ENCODE assay signal across 16 mouse cellular contexts in genomic region chr19:57109620-57110019, GRCm38 (mm10).
A peak's percentile ranks its signal among the peaks of the same experiment; 100 is the strongest.
DNase-seq lines count a peak whose midpoint lies in the region; ATAC-seq lines count a peak whose summit lies in the region.
"Had no signal": no experiment of that assay in that cellular context is flagged by ENCODE, and none has a peak within 500 bp of the region (broad histone marks: within the 10 kb centered on the region; RNA-seq: fewer than 3 reads in every experiment).

No protein-coding gene starts in this region.

- no peaks in the 10 kb centered on the region for H3K27me3 ChIP-seq in embryonic facial prominence, embryonic 14.5 days (replicated peaks; ENCODE audit: control insufficient read depth, insufficient read depth, low read length)
- H3K27me3 ChIP-seq in embryonic facial prominence, embryonic 10.5 days (replicated peaks; ENCODE audit: low read depth, poor library complexity, severe bottlenecking) = no peaks in the 10 kb centered on the region
- H3K27me3 ChIP-seq in kidney, embryonic 15.5 days = no peaks in the 10 kb centered on the region
- H3K27me3 ChIP-seq: liver, embryonic 12.5 days had no signal

- H3K4me1 ChIP-seq in embryonic facial prominence, embryonic 14.5 days (ENCODE audit: control insufficient read depth, insufficient read depth, low read length) = peaks cover 23% of the 10 kb centered on the region
- H3K4me1 ChIP-seq in embryonic facial prominence, embryonic 10.5 days = peaks cover 58% of the 10 kb centered on the region
- H3K4me1 ChIP-seq in kidney, embryonic 15.5 days = peaks cover 54% of the 10 kb centered on the region
- H3K4me1 ChIP-seq in brown adipose tissue, adult 24 weeks (ENCODE audit: control insufficient read depth, insufficient read depth, insufficient read length, low read length) = peaks cover 36% of the 10 kb centered on the region

- DNase-seq in embryonic facial prominence, embryonic 14.5 days (ENCODE audit: low spot score) = peak; percentile 62
- DNase-seq in embryonic facial prominence, embryonic 10.5 days (ENCODE audit: low spot score) = no peak
- no peak for DNase-seq in kidney, adult 11 months
- peak; percentile 50 to 52 for DNase-seq in heart, postnatal 14 days
- no peak for DNase-seq in right cerebral cortex, postnatal 14 days
- DNase-seq in ovary, postnatal 36 days (ENCODE audit: low spot score) = no peak
- DNase-seq: adrenal gland, postnatal 36 days; cerebellum, postnatal 25 days; kidney, postnatal 14 days; layer of hippocampus, postnatal 36 days; retina, postnatal 1 day had no signal

- no peak overlapping the region for H3K9ac ChIP-seq in embryonic facial prominence, embryonic 14.5 days (ENCODE audit: low read depth, low read length)
- H3K9ac ChIP-seq in kidney, embryonic 15.5 days = no peak overlapping the region
- H3K9ac ChIP-seq: liver, embryonic 12.5 days had no signal

- H3K36me3 ChIP-seq in embryonic facial prominence, embryonic 14.5 days (ENCODE audit: control insufficient read depth, insufficient read depth, low read length) = no peaks in the 10 kb centered on the region
- H3K36me3 ChIP-seq in embryonic facial prominence, embryonic 10.5 days (replicated peaks) = no peaks in the 10 kb centered on the region; the same call in 1 of the 2 replicates
- H3K36me3 ChIP-seq in kidney, embryonic 15.5 days = peaks cover 3% of the 10 kb centered on the region; the same call in 1 of the 2 replicates
- H3K36me3 ChIP-seq: liver, embryonic 12.5 days had no signal

- intact Hi-C loops in heart, postnatal 14 days (cut with DNase I) = no loop called here

- H3K4me3 ChIP-seq in embryonic facial prominence, embryonic 14.5 days (ENCODE audit: low read depth, low read length) = no peak overlapping the region
- no peak overlapping the region for H3K4me3 ChIP-seq in embryonic facial prominence, embryonic 10.5 days
- no peak overlapping the region for H3K4me3 ChIP-seq in kidney, embryonic 15.5 days (replicated peaks)
- no peak overlapping the region for H3K4me3 ChIP-seq in brown adipose tissue, adult 24 weeks (ENCODE audit: insufficient read depth, low read depth, low read length)
- H3K4me3 ChIP-seq: liver, embryonic 12.5 days had no signal

- H3K27ac ChIP-seq in embryonic facial prominence, embryonic 14.5 days (replicated peaks; ENCODE audit: low read depth, low read length) = no peak overlapping the region
- no peak overlapping the region for H3K27ac ChIP-seq in embryonic facial prominence, embryonic 10.5 days (replicated peaks)
- peak overlapping the region; percentile 41; the same call in 1 of the 2 replicates for H3K27ac ChIP-seq in kidney, embryonic 15.5 days
- H3K27ac ChIP-seq in brown adipose tissue, adult 24 weeks (replicated peaks; ENCODE audit: low read depth, low read length) = peak overlapping the region; percentile 67
- H3K27ac ChIP-seq: liver, embryonic 12.5 days had no signal

- H3K9me3 ChIP-seq in embryonic facial prominence, embryonic 14.5 days (ENCODE audit: control insufficient read depth, low read length) = no peaks in the 10 kb centered on the region
- no peaks in the 10 kb centered on the region for H3K9me3 ChIP-seq in embryonic facial prominence, embryonic 10.5 days
- no peaks in the 10 kb centered on the region for H3K9me3 ChIP-seq in kidney, embryonic 15.5 days (replicated peaks)
- H3K9me3 ChIP-seq: liver, embryonic 12.5 days had no signal

- H3K4me2 ChIP-seq in embryonic facial prominence, embryonic 14.5 days (ENCODE audit: low read depth, low read length) = no peak overlapping the region
- no peak overlapping the region for H3K4me2 ChIP-seq in kidney, embryonic 15.5 days
- H3K4me2 ChIP-seq: liver, embryonic 12.5 days; midbrain, embryonic 11.5 days had no signal

- no peak for ATAC-seq in embryonic facial prominence, embryonic 14.5 days (ENCODE audit: low read depth)
- ATAC-seq in kidney, embryonic 15.5 days (replicated peaks; ENCODE audit: low FRiP score) = 0 out of 2 replicates have a peak, but pooled peaks have one; percentile 57
- ATAC-seq: hindbrain, embryonic 16.5 days; liver, embryonic 12.5 days had no signal

- 39% methylated on average over 7 of the region's 7 CpGs for WGBS in embryonic facial prominence, embryonic 14.5 days
- 62% methylated on average over 7 of the region's 7 CpGs for WGBS in embryonic facial prominence, embryonic 10.5 days
- 23% methylated on average over 7 of the region's 7 CpGs for WGBS in kidney, embryonic 15.5 days

Comparison
In these comparisons a context has a peak if more than half of its experiments do, and no peak if none do; other contexts are left out.
1. DNase-seq: peak in embryonic facial prominence, embryonic 14.5 days (single experiment) and heart, postnatal 14 days (2 of 2); none in embryonic facial prominence, embryonic 10.5 days (single experiment), kidney, adult 11 months (single experiment), right cerebral cortex, postnatal 14 days (single experiment) and ovary, postnatal 36 days (single experiment).
2. H3K27ac ChIP-seq: peak in kidney, embryonic 15.5 days (single experiment) and brown adipose tissue, adult 24 weeks (single experiment); none in embryonic facial prominence, embryonic 14.5 days (single experiment) and embryonic facial prominence, embryonic 10.5 days (single experiment).